8 mouse cellular contexts compared by ENCODE assay signal in genomic region chr12:86726120-86726640, GRCm38 (mm10). TPM values are rescaled to one million over a fixed set of nuclear protein-coding genes. Genes with fewer than 3 reads are reported as not detected.
DNase-seq lines count a peak whose midpoint lies in the region; ATAC-seq and TF ChIP-seq lines count a peak whose summit lies in the region.

TSS of gene Angel1 (minus strand) at chr12:86726460.

- peak within 1 kb of the TSS; percentile 88 for H3K4me3 ChIP-seq in ES-Bruce4 (ENCODE audit: low read depth, low read length)
- H3K4me3 ChIP-seq in forebrain, embryonic 13.5 days: peak within 1 kb of the TSS; percentile 74
- H3K4me3 ChIP-seq in liver, postnatal 0 days (ENCODE audit: low read depth, low read length): peak within 1 kb of the TSS; percentile 67
- peak within 1 kb of the TSS; percentile 70 for H3K4me3 ChIP-seq in neural tube, embryonic 14.5 days (ENCODE audit: low read depth, low read length)

- DNase-seq in heart, postnatal 10 days: peak; percentile 96 to 97
- peak; percentile 76 for DNase-seq in large intestine, adult 2 months (ENCODE audit: low read depth, low spot score)
- peak; percentile 96 for DNase-seq in liver, postnatal 0 days
- peak; percentile 100 for DNase-seq in testis, postnatal 10 days (ENCODE audit: low spot score)

- intact Hi-C loops in heart, postnatal 10 days (cut with DNase I): no loop called here

- peak; percentile 92 for ATAC-seq in cerebellum, adult (ENCODE audit: insufficient number of reproducible peaks, low FRiP score, low TSS enrichment)
- peak; percentile 99 for ATAC-seq in forebrain, embryonic 13.5 days
- ATAC-seq in liver, postnatal 0 days: peak; percentile 100
- peak; percentile 99 for ATAC-seq in neural tube, embryonic 14.5 days (ENCODE audit: low read depth)

- under 1% methylated on average over 42 of the region's 44 CpGs for WGBS in forebrain, embryonic 13.5 days
- under 1% methylated on average over 44 of the region's 44 CpGs for WGBS in large intestine, adult 2 months
- under 1% methylated on average over 44 of the region's 44 CpGs for WGBS in liver, postnatal 0 days (ENCODE audit: insufficient replicate concordance)
- 0% methylated on average over 44 of the region's 44 CpGs for WGBS in neural tube, embryonic 14.5 days

- H3K9ac ChIP-seq in ES-Bruce4 (ENCODE audit: low read depth, poor library complexity, severe bottlenecking): peak within 1 kb of the TSS; percentile 86
- H3K9ac ChIP-seq in forebrain, embryonic 13.5 days: peak within 1 kb of the TSS; percentile 82
- H3K9ac ChIP-seq in liver, postnatal 0 days (replicated peaks): peak within 1 kb of the TSS; percentile 56
- peak within 1 kb of the TSS; percentile 74 for H3K9ac ChIP-seq in neural tube, embryonic 14.5 days (replicated peaks; ENCODE audit: low read depth, low read length)

- H3K4me1 ChIP-seq in ES-Bruce4 (ENCODE audit: control insufficient read depth, insufficient read depth, low read length): no peaks in the 10 kb centered on the region
- H3K4me1 ChIP-seq in forebrain, embryonic 13.5 days: peaks cover 20% of the 10 kb centered on the region
- H3K4me1 ChIP-seq in liver, postnatal 0 days (ENCODE audit: insufficient read depth): peaks cover 7% of the 10 kb centered on the region; the same call in 1 of the 2 replicates
- H3K4me1 ChIP-seq in neural tube, embryonic 14.5 days (ENCODE audit: control insufficient read depth, insufficient read depth, low read length): no peaks in the 10 kb centered on the region

- no peaks in the 10 kb centered on the region for H3K36me3 ChIP-seq in ES-Bruce4 (ENCODE audit: control insufficient read depth, insufficient read depth, low read length, poor library complexity, severe bottlenecking)
- no peaks in the 10 kb centered on the region for H3K36me3 ChIP-seq in forebrain, embryonic 13.5 days (ENCODE audit: poor library complexity, severe bottlenecking)
- H3K36me3 ChIP-seq in liver, postnatal 0 days (replicated peaks; ENCODE audit: insufficient read depth, low read length): no peaks in the 10 kb centered on the region
- H3K36me3 ChIP-seq in neural tube, embryonic 14.5 days (ENCODE audit: control insufficient read depth, insufficient read depth, low read length): no peaks in the 10 kb centered on the region

- H3K27me3 ChIP-seq in ES-Bruce4 (ENCODE audit: control insufficient read depth, insufficient read depth, low read length, poor library complexity, severe bottlenecking): no peaks in the 10 kb centered on the region
- H3K27me3 ChIP-seq in forebrain, embryonic 13.5 days: no peaks in the 10 kb centered on the region
- H3K27me3 ChIP-seq in liver, postnatal 0 days (ENCODE audit: insufficient read depth, low read length): no peaks in the 10 kb centered on the region
- H3K27me3 ChIP-seq in neural tube, embryonic 14.5 days (ENCODE audit: control insufficient read depth, insufficient read depth, low read length): no peaks in the 10 kb centered on the region

- peak within 1 kb of the TSS; percentile 91 for H3K4me2 ChIP-seq in forebrain, embryonic 13.5 days
- peak within 1 kb of the TSS; percentile 100 for H3K4me2 ChIP-seq in liver, postnatal 0 days (ENCODE audit: low read depth, low read length)
- peak within 1 kb of the TSS; percentile 84 for H3K4me2 ChIP-seq in neural tube, embryonic 14.5 days (ENCODE audit: low read depth, low read length)

- peak; percentile 88 for TF ChIP-seq POLR2A in ES-Bruce4 (IDR thresholded peaks at IDR 0.05; ENCODE audit: insufficient read depth, low read length)

- no peak for TF ChIP-seq EP300 in ES-Bruce4 (IDR thresholded peaks at IDR 0.05; ENCODE audit: insufficient read depth, low read depth, low read length)
- 0 out of 2 replicates have a peak, but pooled peaks have one; percentile 47 for TF ChIP-seq EP300 in liver, postnatal 0 days (IDR thresholded peaks at IDR 0.05; ENCODE audit: low read depth)

- H3K27ac ChIP-seq in ES-Bruce4 (ENCODE audit: insufficient read depth, low read length): no peak within 1 kb of the TSS
- peak within 1 kb of the TSS; percentile 48 for H3K27ac ChIP-seq in forebrain, embryonic 13.5 days
- H3K27ac ChIP-seq in liver, postnatal 0 days (ENCODE audit: low read depth): no peak within 1 kb of the TSS
- peak within 1 kb of the TSS; percentile 67 for H3K27ac ChIP-seq in neural tube, embryonic 14.5 days (ENCODE audit: low read depth, low read length)

- no peak for TF ChIP-seq CTCF in ES-Bruce4 (IDR thresholded peaks at IDR 0.05; ENCODE audit: low read depth, low read length)
- TF ChIP-seq CTCF in liver, postnatal 0 days (IDR thresholded peaks at IDR 0.05; ENCODE audit: low read depth): 0 out of 2 replicates have a peak, but pooled peaks have one; percentile 3

- H3K9me3 ChIP-seq in ES-Bruce4 (replicated peaks; ENCODE audit: control insufficient read depth, insufficient read depth, low read length, poor library complexity, severe bottlenecking): no peaks in the 10 kb centered on the region
- no peaks in the 10 kb centered on the region for H3K9me3 ChIP-seq in forebrain, embryonic 13.5 days (replicated peaks)
- no peaks in the 10 kb centered on the region for H3K9me3 ChIP-seq in liver, postnatal 0 days (ENCODE audit: low read length)
- H3K9me3 ChIP-seq in neural tube, embryonic 14.5 days (ENCODE audit: control insufficient read depth, low read length): no peaks in the 10 kb centered on the region

RNA-seq across cellular contexts. Expression of gene Angel1, which starts in this region (rescaled TPM):
- 12.0 and 14.4 TPM in 2 replicates for polyA plus RNA-seq in ES-Bruce4 (2011; ENCODE audit: insufficient read depth, insufficient read length, low read depth, missing spikeins)
- 9.8 and 11.3 TPM in 2 replicates for polyA plus RNA-seq in forebrain, embryonic 13.5 days (2015; fragmentation: Nextera tagmentation; extraction: Ambion mirVana)
- total RNA-seq in heart, postnatal 10 days (2021): 1 to 10 TPM; 4.8 to 5.6 TPM
- polyA plus RNA-seq in large intestine, adult 2 months (2012; rRNA removed): 2.7 and 3.1 TPM in 2 replicates
- polyA plus RNA-seq in liver, postnatal 0 days (2015; fragmentation: Nextera tagmentation; extraction: Ambion mirVana): 0.80 and 0.99 TPM in 2 replicates
- 10.0 and 12.1 TPM in 2 replicates for polyA plus RNA-seq in neural tube, embryonic 14.5 days (2014; fragmentation: Nextera tagmentation; extraction: Ambion mirVana)

Comparison
In these comparisons a context has a peak if more than half of its experiments do, and no peak if none do; other contexts are left out.
1. Peak in DNase-seq, ATAC-seq, H3K4me3 ChIP-seq, H3K9ac ChIP-seq and H3K4me2 ChIP-seq in liver, postnatal 0 days; RNA of the gene not detected or under 1 TPM.
2. H3K27ac ChIP-seq: peak in forebrain, embryonic 13.5 days (single experiment) and neural tube, embryonic 14.5 days (single experiment); none in ES-Bruce4 (single experiment) and liver, postnatal 0 days (single experiment).
3. Peak in every context shown above with its lines, with median percentiles within 50 percentile points of each other: H3K4me3 ChIP-seq, H3K9ac ChIP-seq, ATAC-seq, H3K4me2 ChIP-seq and DNase-seq.